Mouse (Mus musculus) hematopoietic stem cell, adult 5-6 weeks (primary cell): ENCODE results near the gene Zfyve28. TPM values are rescaled to one million over a fixed set of nuclear protein-coding genes. Genes with fewer than 3 reads are reported as not detected.

ENCODE experiments used
- ATAC-seq, 2 experiments: fragments of 125-278 bp in 1 of 2; replicated peaks in 1 of 2; 2 replicates each; pipeline ENCODE4 v1.8.0; 2016 to 2017; ENCODE audit warnings: inconsistent platforms in 2 of 2, mild to moderate bottlenecking in 2 of 2, moderate number of reproducible peaks in 2 of 2, low read depth in 1 of 2, moderate TSS enrichment in 1 of 2; ENCODE audit not compliant: low FRiP score in 2 of 2, poor library complexity in 2 of 2, severe bottlenecking in 2 of 2, insufficient read depth in 1 of 2, low TSS enrichment in 1 of 2
- total RNA-seq: library from RNA; stranded (forward); fragments of 172-1452, 232-1000 nt; gene quantifications from 2 replicates; pipeline ENCODE4 v1.2.3, GENCODE M21; 2017

The Zfyve28 gene
- total RNA-seq, 1 experiment from 2014 or later = 1.2 TPM

- no peak for ATAC-seq
Measured at GRCm38 (mm10) chr5:34269197-34269920, 18.9 kb downstream of the Zfyve28 start.

GRCm38 (mm10) chr5:34266065-34266464 is 22.2 kb downstream of the Zfyve28 start:
- ATAC-seq = no peak

- no peak for ATAC-seq
Measured at GRCm38 (mm10) chr5:34259172-34259816, 29.0 kb downstream of the Zfyve28 start.

GRCm38 (mm10) chr5:34255189-34255588 is 33.1 kb downstream of the Zfyve28 start:
- ATAC-seq = peak; percentile 33 to 48; a peak in 1 of 4 replicates

GRCm38 (mm10) chr5:34254309-34254708 is 33.9 kb downstream of the Zfyve28 start:
- 0 out of 4 replicates have a peak, but pooled peaks of 1 of the 2 experiments have one; percentile 17 for ATAC-seq

GRCm38 (mm10) chr5:34252967-34253519 is 35.2 kb downstream of the Zfyve28 start:
- ATAC-seq = no peak

- no peak for ATAC-seq
Measured at GRCm38 (mm10) chr5:34252307-34252966, 35.8 kb downstream of the Zfyve28 start.

- ATAC-seq = no peak
Measured at GRCm38 (mm10) chr5:34251794-34252193, 36.5 kb downstream of the Zfyve28 start.

GRCm38 (mm10) chr5:34250090-34250489 is 38.2 kb downstream of the Zfyve28 start:
- no peak for ATAC-seq

GRCm38 (mm10) chr5:34249132-34249531 is 39.1 kb downstream of the Zfyve28 start:
- no peak for ATAC-seq

- no peak for ATAC-seq
Measured at GRCm38 (mm10) chr5:34246443-34246842, 41.8 kb downstream of the Zfyve28 start.

- no peak for ATAC-seq
Measured at GRCm38 (mm10) chr5:34243062-34243461, 45.2 kb downstream of the Zfyve28 start.

- peak; percentile 83 to 91 for ATAC-seq
Measured at GRCm38 (mm10) chr5:34242224-34242963, 45.9 kb downstream of the Zfyve28 start.

GRCm38 (mm10) chr5:34238444-34238843 is 49.8 kb downstream of the Zfyve28 start:
- no peak for ATAC-seq

GRCm38 (mm10) chr5:34235898-34236420 is 52.3 kb downstream of the Zfyve28 start:
- ATAC-seq = peak; percentile 50 to 64; a peak in 3 of 4 replicates

GRCm38 (mm10) chr5:34235056-34235455 is 53.2 kb downstream of the Zfyve28 start:
- no peak for ATAC-seq

- no peak for ATAC-seq
Measured at GRCm38 (mm10) chr5:34233221-34233515, 55.1 kb downstream of the Zfyve28 start.
